Mouse (Mus musculus): ENCODE data around the gene Calm2.

Gene Calm2

DNA sequence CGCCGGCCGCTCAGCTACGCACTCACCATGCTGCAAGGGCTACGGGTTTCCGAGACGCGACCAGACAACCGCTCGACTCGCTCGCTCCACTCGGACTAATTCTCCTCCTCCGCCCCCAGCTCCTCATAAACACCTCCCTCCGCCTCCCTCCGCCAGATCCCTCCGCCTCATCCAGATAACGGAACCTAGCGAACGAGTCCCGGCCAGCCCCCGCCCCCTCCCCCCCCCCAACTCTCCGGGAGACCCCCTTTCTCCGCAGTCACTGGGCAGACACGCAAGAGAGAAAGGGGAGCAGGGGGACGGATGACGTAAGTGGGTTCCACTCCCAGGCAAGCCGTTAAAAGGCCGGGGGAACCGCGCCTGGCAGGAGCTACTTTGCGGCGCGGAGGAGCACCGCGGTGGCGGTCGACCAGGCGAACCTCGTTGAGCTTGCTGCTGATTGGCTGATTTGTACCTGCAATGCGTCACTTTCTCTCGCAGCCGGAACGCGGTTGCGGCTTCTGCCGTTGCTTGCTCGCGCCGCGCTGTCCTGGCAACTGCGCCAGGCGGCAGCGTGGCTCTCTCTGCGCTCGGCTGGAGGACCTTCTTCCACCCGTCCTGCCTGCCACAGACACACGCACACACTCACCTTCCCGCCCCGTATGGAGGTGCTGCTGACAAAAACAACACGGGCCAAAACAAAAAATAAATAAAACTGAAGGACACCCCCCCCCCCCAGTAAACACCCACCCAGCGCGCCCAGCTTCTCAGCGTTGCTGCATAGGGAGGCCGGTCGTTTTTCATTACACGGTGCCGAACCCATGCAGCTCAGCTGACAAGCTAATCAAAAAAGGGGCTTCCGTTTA lies at the start of gene Calm2:
Calm2 (minus strand) TSS at position 169 of the 845 bp plus-strand sequence.
- DNase-seq (ENCODE audit: low read depth, low spot score), result peak; percentile 98

DNA sequence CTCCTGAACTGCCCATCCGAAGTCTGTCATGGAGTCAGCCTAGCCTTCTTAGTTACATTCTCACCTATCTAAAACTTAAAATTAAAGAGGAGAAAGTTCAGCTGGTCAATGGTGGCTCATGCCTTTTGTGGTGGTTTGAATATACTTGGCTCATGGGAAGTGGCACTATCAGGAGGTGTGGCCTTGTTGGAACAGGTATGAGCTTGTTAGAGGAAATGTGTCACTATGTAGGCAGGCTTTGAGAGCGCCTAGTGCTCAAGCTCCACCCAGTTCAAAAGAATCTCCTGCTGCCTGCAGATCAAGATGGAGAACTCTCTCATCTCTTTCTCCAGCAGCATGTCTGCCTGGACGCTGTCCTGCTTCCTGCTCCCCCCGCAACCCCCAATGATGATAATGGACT lies 48.8 kb upstream of the Calm2 start:
- DNase-seq (ENCODE audit: low read depth, low spot score), result peak; percentile 39

DNA sequence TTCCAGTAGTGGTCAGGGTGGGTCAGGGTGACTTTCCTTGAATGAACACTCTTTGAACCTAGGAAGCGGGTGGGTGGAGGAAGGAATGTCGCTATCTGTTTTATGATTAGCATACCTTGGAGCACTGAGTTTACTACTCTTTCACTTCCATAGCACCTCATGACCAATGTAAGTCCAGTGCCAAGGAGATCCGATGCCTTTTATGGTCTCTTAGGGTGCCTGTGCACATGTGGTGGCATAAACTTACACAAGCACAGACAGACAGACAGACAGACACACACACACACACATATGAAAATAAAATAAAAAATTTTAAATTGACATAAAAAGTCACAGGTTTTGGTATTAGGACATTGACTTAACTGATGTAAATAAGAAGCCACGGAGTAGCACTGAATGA lies 47.6 kb upstream of the Calm2 start:
- DNase-seq (ENCODE audit: low read depth, low spot score), result no peak

DNA sequence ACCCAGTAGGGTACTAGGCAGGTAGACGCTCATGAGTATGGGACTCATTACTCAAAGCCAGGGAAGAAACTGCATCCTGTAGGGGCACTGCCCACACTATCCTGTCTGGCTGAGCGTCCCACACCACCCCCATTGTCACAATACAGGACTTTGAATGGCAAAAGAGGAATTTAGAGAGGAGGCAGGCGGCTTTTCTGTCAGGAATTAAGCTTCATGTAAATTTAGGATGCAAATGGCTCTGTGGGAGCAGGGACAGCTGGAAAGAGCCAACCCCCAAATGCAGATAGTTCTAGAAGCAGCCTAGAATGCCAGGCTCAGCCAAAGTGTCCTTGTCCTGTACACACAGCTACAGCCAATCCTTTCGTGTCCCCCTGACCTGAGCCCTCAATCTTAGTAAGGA lies 45.6 kb upstream of the Calm2 start:
- peak; percentile 36 for DNase-seq (ENCODE audit: low read depth, low spot score)

DNA sequence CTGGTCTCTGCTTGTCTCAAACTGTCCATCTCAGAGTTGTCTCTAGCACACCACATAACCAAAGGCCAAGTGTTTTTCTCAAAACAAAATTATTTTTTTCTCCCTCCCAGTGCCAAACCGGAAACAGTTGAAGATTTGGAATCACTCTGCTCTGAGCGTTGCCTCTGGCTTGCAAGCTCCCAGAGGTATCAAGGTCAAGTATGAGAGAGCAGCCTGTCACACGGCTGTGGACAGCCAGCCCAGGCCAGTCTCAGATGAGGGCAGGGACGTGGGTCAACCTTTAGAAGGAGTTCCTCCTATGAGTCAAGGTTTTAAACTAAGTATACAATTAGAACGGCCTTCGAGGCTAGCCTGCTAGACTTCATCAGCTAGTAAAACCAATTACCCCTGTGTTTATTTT lies 43.6 kb upstream of the Calm2 start:
- DNase-seq (ENCODE audit: low read depth, low spot score), result no peak

DNA sequence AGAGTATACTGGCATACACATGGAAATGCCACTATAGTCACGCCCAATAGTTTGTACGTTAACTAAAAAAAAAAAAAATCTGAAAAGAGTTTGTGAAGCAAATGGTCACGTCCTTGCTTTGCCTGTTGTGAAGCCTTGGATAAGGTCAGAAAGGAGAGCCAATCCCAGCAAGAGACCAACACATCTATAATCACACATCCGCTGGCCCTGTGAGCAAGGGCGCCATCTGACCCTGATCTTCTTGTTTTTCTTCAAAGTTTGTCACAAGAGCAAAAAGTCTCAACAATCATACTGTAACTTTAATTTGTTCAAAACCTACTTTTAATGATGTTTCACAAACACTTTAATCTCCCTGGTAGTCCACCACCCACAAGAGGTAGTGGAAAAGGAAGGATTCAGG lies 39.0 kb upstream of the Calm2 start:
- DNase-seq (ENCODE audit: low read depth, low spot score), result no peak

DNA sequence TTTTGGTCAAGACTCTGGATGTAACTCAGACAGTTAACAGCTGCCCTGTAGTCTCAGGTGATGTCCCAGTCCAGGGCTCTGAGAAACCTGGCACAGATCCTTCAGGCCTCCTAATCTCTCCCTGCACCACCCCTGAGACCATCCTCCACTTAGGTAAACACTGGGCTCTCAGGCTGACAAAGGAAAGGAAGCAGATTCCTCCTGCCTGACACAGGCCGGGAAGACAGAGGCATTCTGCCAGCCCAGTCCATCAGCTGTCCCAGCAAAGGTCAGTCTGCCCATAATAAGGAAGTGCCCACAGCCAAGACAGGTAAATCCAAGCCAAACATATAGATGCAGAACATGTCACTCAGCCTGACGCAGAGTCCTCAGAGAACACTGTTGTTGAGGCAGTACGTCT lies 36.1 kb upstream of the Calm2 start:
- DNase-seq (ENCODE audit: low read depth, low spot score), result no peak

DNA sequence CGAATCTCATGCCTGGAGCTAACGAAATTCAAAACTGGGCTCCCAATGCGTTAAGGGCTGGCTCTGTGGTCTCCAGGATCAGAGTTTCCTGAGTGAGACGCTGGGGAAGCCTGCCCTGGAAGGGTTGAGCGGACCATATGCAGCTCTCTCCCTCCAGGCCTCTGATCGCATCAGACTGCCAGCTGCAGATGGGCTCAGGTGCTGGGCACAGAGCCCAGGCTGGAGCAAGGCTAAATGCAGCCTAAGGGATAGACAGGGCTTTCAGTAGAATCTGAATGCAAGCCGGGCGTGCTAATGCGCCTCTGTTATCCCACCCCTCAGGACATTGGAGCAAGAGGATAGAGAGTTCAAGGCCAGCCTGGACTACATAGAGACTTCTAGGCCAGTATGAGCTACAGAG lies 31.8 kb upstream of the Calm2 start:
- DNase-seq (ENCODE audit: low read depth, low spot score), result no peak

DNA sequence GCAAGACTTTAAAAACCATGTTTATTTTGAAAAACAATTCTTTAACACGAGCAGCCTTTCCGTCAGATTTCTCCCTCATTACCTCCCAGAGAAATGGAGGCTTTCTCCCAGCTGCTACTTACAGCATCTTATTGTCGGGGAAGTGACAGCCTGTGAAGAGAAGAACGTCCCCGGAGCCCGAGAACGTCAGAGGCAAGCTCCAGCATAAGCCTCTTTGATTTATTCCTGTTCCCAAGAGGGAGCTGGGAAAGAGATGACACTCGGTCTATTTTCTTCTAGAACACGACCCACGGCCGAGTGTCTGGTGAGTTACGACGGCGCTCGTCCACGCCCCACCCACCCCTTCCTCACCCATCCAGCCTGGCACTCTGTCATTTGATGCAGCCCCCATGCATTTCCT lies 30.9 kb upstream of the Calm2 start:
- DNase-seq (ENCODE audit: low read depth, low spot score), result no peak

DNA sequence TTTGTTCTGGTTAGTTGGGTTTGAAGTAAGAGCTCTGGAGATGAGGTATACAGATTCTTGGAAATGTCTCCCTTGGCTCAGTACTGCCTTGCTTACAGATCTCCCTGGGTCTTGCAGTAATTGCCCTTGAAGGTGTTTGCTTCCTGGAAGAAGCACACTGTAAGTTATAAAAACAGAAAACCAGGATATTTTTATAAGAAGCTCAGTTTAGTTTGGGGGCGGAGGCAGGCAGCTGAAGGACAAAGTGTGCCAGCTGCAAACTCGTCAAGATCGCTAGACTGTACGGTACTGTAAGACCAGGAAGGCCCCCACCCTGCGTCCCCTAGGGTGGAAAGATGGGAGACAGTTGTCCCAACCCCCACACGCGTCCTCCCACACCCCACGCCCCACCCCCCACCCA lies 28.6 kb upstream of the Calm2 start:
- DNase-seq (ENCODE audit: low read depth, low spot score), result no peak

DNA sequence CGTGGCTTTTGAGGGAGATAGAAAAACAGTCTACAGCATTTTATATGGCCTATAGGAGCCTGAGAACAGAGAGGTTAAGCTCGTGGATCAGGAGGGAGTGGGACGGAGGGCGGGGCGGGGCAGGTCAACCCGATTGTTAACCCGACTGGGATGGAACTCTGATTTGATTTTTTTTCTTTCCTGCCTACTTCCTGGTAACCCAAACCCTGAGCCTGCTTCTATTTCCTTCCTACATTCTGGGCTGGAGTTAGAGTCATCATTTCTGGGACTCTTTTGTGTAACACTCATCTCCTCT lies 27.7 kb upstream of the Calm2 start:
- DNase-seq (ENCODE audit: low read depth, low spot score), result no peak

DNA sequence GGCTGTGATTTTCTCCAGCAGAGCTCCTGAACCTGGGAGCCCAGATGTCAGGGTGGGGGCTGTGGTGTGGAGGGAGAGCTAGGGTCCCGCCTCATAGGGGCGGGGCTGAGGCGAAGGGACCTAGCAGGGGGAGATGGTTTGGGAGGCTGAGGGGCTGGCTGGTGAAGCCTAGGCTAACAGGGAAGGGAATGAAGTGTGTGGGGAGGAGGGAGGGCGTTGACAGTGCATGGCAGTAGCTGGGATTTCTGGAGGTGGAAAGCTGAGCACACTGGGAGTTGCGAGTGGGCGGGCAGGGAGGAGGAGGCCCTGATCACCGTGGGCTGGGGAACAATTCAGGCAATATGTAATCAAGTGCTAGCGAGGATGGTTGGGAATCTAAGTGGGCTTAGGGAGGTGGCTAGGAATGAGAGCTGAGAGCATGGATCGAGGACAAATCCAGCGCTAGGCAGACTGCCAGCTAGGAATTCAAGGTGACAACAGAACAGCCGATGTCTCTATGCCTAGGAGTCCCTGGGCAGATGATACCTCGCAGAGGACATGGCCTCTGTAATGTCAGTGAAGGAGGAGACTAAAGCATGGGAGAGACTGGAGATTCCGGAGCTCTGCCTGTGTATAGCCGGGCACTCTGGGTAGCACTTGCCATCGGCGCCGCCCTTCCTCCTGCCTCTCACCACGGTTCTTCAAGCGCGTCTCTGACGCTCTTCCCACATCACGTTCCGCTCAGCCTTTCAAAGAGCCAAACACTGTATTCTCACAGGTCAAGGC lies 27.2 kb upstream of the Calm2 start:
- peak; percentile 53 for DNase-seq (ENCODE audit: low read depth, low spot score)

DNA sequence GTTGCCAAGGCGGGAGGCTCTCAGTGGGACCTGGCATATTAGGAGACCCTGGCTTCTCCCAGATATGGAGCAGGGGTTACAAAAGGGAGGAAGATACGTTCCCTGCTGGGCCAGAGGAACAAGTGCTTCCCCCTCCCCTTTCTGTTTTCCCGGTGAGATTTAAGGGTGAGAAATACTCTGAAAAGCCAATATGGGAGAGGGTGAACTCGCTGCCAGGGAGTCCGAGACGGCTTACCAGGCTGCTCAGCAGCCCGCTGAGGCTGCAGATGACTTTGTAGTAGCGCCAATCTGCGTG lies 26.7 kb upstream of the Calm2 start:
- no peak for DNase-seq (ENCODE audit: low read depth, low spot score)

DNA sequence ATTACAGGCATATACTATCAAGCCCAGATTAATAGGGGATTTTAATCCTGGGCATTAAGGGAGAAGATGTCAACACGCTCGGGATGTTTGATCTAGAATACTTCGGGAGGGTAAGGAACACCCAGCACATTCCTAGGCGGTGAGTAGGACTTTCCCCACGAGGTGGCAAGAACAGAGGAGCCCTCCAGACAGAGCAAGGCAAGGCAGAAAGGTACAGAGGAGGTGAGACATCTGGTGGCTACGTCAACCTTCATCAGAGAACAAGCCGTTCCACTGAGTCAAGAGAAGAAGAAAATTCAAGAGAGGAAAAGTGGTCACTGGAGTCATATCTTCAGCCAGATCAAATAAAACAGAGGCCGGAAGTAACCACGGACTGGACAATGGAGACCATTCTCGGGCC lies 26.1 kb upstream of the Calm2 start:
- no peak for DNase-seq (ENCODE audit: low read depth, low spot score)

DNA sequence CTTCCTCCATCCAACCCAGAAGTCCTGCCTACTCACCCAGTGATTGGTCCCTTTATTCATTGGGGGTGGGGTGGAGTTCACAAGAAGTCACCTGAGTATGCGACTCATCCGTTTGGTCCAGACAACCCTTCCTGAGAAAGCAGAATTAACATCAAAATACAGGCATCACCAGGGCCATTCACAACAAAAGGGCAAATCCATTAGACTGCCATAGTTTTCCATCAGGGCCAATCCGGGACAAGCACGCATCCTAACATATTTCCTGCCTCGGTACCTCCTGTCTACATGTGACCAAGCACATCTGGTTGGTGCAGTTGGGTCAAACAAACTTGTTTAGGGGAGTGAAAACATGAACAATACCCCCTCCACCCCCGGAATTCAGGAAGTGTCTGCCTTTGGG lies 24.9 kb upstream of the Calm2 start:
- DNase-seq (ENCODE audit: low read depth, low spot score), result peak; percentile 98

DNA sequence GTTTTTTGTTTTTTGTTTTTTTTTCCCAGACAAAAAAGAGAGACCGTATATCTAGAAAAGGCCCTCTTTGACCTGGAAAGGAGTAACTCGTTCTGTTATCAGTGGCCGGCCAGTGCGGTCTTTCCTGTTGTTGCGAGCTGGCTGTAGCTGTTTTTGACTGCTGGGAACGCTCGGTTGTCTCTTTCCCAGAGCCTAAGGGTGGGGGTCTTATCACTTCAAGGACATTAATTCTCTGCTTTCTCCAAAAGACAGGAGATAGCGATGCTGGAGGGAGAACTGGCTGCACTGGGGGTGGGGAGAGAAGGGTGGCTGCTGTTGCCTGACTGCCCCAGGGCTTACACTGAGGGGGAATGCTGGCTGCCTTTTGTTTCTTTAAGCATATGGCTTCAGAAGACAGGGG lies 24.1 kb upstream of the Calm2 start:
- no peak for DNase-seq (ENCODE audit: low read depth, low spot score)

DNA sequence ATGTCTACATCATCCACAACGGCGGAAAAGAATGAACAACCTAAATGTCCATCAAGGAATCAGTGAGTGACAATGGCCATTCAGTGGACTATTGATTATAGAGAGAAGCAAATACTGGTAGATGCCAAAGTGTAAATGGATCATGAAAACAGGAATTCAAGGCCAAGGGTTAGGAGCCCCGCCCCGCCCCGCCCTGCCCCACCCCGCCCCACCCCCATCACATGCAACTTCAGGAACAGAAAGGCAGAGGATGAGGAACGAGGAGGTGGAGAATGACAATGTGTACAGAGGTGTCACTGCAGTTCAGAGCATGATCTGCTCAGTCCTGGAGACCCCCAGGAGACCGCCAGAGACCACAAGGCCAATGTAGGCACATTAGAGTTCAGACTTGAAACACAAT lies 23.5 kb upstream of the Calm2 start:
- DNase-seq (ENCODE audit: low read depth, low spot score), result no peak

DNA sequence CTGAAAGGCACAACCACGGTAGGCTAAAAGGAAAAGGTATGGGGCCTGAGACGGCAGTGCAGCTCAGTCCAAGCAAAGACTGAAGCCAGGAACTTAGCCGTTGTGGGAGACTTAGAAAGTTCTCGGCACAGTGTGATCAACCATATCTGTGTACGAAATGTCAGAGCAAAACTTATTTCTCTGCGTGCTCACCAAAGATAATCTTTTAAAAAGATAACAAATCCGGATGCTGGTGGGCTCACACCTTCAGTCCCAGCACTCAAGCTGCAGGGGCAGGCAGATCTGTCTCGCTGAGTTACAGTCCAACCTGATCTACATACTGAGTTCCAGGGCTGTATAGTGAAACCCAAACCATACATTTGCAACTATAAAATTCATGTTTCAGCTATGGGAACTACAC lies 22.7 kb upstream of the Calm2 start:
- no peak for DNase-seq (ENCODE audit: low read depth, low spot score)

DNA sequence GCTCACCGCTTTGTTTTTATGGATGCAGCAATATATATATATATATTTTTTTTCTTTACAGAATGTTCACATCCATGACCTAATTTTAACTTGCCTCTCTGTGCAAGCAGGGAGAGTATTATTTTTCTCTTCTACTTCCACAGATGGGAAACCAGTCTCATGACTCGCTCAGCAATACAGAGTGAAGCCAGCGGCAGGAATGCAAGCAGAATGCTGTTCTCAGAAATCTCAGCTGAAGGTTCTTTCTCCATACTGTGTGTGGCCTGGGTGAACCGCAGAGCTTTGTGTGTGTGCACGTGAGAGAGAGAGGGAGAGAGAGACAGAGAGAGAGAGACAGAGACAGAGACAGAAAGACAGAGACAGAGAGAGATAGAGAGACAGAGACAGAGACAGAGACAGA lies 21.9 kb upstream of the Calm2 start:
- DNase-seq (ENCODE audit: low read depth, low spot score), result no peak

DNA sequence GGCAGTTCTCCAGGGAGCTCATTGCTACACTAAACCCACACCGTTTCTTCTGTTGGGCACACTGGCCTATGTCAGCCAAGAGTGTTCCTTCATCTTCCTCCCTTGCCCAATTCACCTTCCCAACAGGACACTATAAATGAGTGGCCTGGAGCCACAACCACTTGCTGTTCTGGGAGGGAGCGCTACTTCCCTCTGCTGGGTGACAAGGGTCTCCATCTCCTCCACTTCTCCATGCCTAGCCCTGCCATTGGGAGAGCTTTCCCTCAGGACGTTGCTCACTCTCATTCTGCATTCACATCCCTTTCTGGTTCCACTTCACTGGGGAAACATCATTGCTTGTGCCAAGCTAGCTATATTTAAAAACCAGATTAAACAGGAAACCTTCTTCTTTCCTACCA lies 14.8 kb upstream of the Calm2 start:
- no peak for DNase-seq (ENCODE audit: low read depth, low spot score)

DNA sequence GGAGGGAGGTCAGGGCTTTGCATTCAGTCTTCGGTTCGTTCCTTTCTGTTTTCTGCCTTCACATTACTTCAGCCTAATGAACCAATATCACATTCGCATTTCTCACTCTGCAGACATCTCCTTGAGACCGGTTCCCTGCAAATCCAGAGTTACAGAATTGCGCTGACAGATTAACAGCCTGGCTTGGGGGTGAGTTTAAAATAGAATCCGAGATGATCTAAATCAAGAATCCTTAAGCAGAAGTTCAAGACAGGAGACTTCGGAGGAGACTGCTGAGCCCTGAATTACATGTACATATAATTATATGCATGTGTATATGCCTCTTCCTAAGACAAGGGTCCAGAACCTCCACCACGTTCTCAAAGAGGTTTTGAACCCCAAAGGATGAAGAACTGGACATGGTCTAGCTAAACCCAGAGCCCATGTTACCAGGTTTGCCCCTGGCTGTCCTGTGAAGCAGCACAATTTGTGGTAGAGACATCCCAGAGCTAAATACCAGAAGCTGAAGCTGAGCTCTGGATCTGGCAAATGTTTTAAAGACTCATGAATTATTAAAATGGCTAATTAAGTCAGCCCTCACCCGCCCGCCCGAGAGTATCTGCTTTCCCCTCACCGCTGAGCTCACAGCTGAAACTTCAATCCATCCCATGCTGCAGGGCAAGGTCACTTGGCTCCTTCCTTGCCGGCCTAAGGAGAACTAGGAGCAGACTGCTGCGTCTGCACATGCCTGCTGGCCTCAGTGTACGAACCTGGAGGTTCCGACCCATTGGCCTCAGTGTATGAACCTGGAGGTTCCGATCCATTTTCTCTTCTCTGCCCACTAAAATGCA lies 14.1 kb upstream of the Calm2 start:
- peak; percentile 29 for DNase-seq (ENCODE audit: low read depth, low spot score)

DNA sequence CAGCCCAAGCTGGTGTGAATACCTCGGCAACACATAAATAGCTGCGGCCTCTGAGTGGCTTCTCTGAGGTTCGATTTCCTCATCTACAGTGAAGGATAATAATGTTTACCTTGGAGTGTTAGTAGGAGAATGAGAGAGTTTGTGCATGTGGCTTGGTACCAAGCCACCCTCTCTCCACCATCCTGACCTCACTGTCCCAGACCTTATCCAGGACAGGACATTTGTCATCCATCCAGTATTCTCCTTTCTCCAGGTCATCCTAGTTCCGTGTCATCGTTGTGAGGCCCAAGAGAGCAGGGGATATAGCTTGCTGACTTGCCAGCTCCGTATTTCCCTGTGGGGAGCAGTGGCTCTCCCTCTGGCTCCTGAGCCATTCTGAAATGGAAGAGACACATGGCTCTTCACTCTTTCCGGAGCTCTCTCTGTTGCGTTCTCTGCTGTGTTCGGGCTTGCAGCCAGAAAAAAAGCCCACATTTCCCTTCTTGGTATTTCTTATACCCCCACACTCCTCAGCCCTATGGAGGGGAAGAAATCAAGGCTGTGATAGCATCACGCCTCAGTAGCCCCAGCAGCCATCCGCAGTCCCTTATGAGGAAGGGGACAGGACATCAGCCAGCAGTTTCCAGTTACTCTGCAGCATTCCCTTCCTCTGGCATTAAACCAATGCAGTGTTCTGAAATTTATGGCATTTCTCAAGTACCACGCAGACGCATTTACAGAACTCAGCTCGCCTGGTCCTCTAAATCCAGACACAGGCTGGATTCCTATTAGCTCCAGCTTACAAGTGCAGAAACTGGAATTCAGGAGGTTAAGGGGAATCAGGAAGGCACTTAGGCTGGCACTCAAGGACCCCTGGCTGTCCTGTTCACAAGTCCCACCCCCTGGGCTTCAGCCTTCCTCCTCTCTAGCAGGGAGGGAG lies 13.3 kb upstream of the Calm2 start:
- DNase-seq (ENCODE audit: low read depth, low spot score), result no peak
